Mouse (Mus musculus): ENCODE measurements around the gene Stx16.

- TF ChIP-seq GATA1 (IDR thresholded peaks at IDR 0.05; ENCODE audit: low read length): no peak
- no peak for TF ChIP-seq TAL1 (IDR thresholded peaks at IDR 0.05; ENCODE audit: low read length)
These were observed 40.8 kb downstream of the Stx16 start for GRCm38 (mm10) chr2:174116929-174117328.

Measured in erythroblast, embryonic 14.5 days (primary cell).